In genomic region chrX:37048890-37049823, GRCm38 (mm10) we compare ENCODE assay signal across 10 mouse cellular contexts. TPM values are rescaled to one million over a fixed set of nuclear protein-coding genes. Genes with fewer than 3 reads are reported as not detected.
A peak's percentile ranks its signal among the peaks of the same experiment; 100 is the strongest.
DNase-seq lines count a peak whose midpoint lies in the region; ATAC-seq and TF ChIP-seq lines count a peak whose summit lies in the region.
"Had no signal": no experiment of that assay in that cellular context is flagged by ENCODE, and none has a peak within 500 bp of the region (broad histone marks: within the 10 kb centered on the region; RNA-seq: fewer than 3 reads in every experiment).

No protein-coding gene starts in this region.

- H3K27ac ChIP-seq in gastrocnemius, adult 2 months = no peak overlapping the region
- no peak overlapping the region for H3K27ac ChIP-seq in hindbrain, postnatal 0 days
- no peak overlapping the region for H3K27ac ChIP-seq in liver, postnatal 0 days (ENCODE audit: low read depth)

- H3K9ac ChIP-seq in hindbrain, postnatal 0 days (replicated peaks; ENCODE audit: low read length) = no peak overlapping the region
- no peak overlapping the region for H3K9ac ChIP-seq in liver, postnatal 0 days (replicated peaks)

- intact Hi-C loops in gastrocnemius, adult 2 months (cut with DNase I) = no loop called here

- H3K4me1 ChIP-seq in hindbrain, postnatal 0 days (ENCODE audit: insufficient read depth, low read length) = no peaks in the 10 kb centered on the region
- 0 out of 2 replicates have a peak, but pooled peaks cover 4% of the 10 kb centered on the region for H3K4me1 ChIP-seq in liver, postnatal 0 days (ENCODE audit: insufficient read depth)

- H3K4me3 ChIP-seq in gastrocnemius, adult 2 months = peak overlapping the region; percentile 57
- H3K4me3 ChIP-seq in hindbrain, postnatal 0 days (ENCODE audit: low read length) = peak overlapping the region; percentile 37
- H3K4me3 ChIP-seq in liver, postnatal 0 days (ENCODE audit: low read depth, low read length) = peak overlapping the region; percentile 30

- no peaks in the 10 kb centered on the region for H3K9me3 ChIP-seq in hindbrain, postnatal 0 days (ENCODE audit: low read length)
- H3K9me3 ChIP-seq in liver, postnatal 0 days (ENCODE audit: low read length) = no peaks in the 10 kb centered on the region
- H3K9me3 ChIP-seq: G1E had no signal

- H3K27me3 ChIP-seq in hindbrain, postnatal 0 days (ENCODE audit: insufficient read depth, low read length) = no peaks in the 10 kb centered on the region
- H3K27me3 ChIP-seq in liver, postnatal 0 days (ENCODE audit: insufficient read depth, low read length) = peaks cover 46% of the 10 kb centered on the region

- no peak for DNase-seq in gastrocnemius, adult 2 months
- DNase-seq in gastrocnemius, adult 18-20 months (ENCODE audit: low spot score) = no peak
- peak; percentile 22 for DNase-seq in urinary bladder, adult 2 months (ENCODE audit: low spot score)
- no peak for DNase-seq in urinary bladder, postnatal 14 days (ENCODE audit: low spot score)
- DNase-seq in hindbrain, postnatal 0 days (ENCODE audit: low spot score) = peak; percentile 22
- DNase-seq in liver, postnatal 0 days = peak; percentile 15
- peak; percentile 1 for DNase-seq in yolk sac, embryonic 10.5 days (ENCODE audit: low spot score)
- no peak for DNase-seq in urinary bladder, postnatal 25 days (ENCODE audit: low spot score)

- H3K4me2 ChIP-seq in hindbrain, postnatal 0 days (ENCODE audit: low read depth, low read length) = peak overlapping the region; percentile 61
- H3K4me2 ChIP-seq in liver, postnatal 0 days (ENCODE audit: low read depth, low read length) = peak overlapping the region; percentile 60

- no peak for TF ChIP-seq CTCF in gastrocnemius, adult 2 months (IDR thresholded peaks at IDR 0.05)
- no peak for TF ChIP-seq CTCF in hindbrain, postnatal 0 days (IDR thresholded peaks at IDR 0.05; ENCODE audit: low read depth)
- no peak for TF ChIP-seq CTCF in liver, postnatal 0 days (IDR thresholded peaks at IDR 0.05; ENCODE audit: low read depth)

- no peaks in the 10 kb centered on the region for H3K36me3 ChIP-seq in hindbrain, postnatal 0 days (ENCODE audit: insufficient read depth, low read length)
- no peaks in the 10 kb centered on the region for H3K36me3 ChIP-seq in liver, postnatal 0 days (replicated peaks; ENCODE audit: insufficient read depth, low read length)
- H3K36me3 ChIP-seq: G1E had no signal

- 28% methylated on average over 70 of the region's 70 CpGs for WGBS in hindbrain, postnatal 0 days
- WGBS in liver, postnatal 0 days (ENCODE audit: insufficient replicate concordance) = 12% methylated on average over 52 of the region's 70 CpGs

- 0 out of 2 replicates have a peak, but pooled peaks have one; percentile 24 for ATAC-seq in hindbrain, postnatal 0 days
- ATAC-seq in liver, postnatal 0 days = no peak

- no peak for TF ChIP-seq EP300 in liver, postnatal 0 days (IDR thresholded peaks at IDR 0.05; ENCODE audit: low read depth)

RNA-seq across cellular contexts. Expression of gene Sowahd, which starts 0.5 kb away (rescaled TPM):
- not detected for total RNA-seq in gastrocnemius, adult 2 months (2021)
- not detected for total RNA-seq in gastrocnemius, adult 18-20 months (2021)
- not detected in 2 replicates for polyA plus RNA-seq in urinary bladder, adult 2 months (2012; rRNA removed)
- not detected in 2 replicates for total RNA-seq in hindbrain, postnatal 0 days (2014; rRNA removed)
- 0.09 TPM in 1 of 2 replicates, not detected in the other for polyA plus RNA-seq in hindbrain, postnatal 0 days (2015; fragmentation: Nextera tagmentation; extraction: Ambion mirVana)
- polyA plus RNA-seq in liver, postnatal 0 days (2015; fragmentation: Nextera tagmentation; extraction: Ambion mirVana) = 0.11 TPM in 1 of 2 replicates, not detected in the other
- total RNA-seq: heart, adult 18-20 months had no signal
- polyA plus RNA-seq: G1E had no signal

RNA-seq across cellular contexts. Expression of gene Rpl39, which starts 36.0 kb away (rescaled TPM):
- total RNA-seq in gastrocnemius, adult 2 months (2021) = 100 to 1,000 TPM; 265 to 297 TPM
- total RNA-seq in gastrocnemius, adult 18-20 months (2021) = 100 to 1,000 TPM; 244 to 264 TPM
- 986 and 1,015 TPM in 2 replicates for polyA plus RNA-seq in urinary bladder, adult 2 months (2012; rRNA removed)
- total RNA-seq in hindbrain, postnatal 0 days (2014; rRNA removed) = 99.1 and 125 TPM in 2 replicates
- polyA plus RNA-seq in hindbrain, postnatal 0 days (2015; fragmentation: Nextera tagmentation; extraction: Ambion mirVana) = 351 and 371 TPM in 2 replicates
- 364 and 376 TPM in 2 replicates for polyA plus RNA-seq in liver, postnatal 0 days (2015; fragmentation: Nextera tagmentation; extraction: Ambion mirVana)

RNA-seq across cellular contexts. Expression of gene Sept6, which starts 57.6 kb away (rescaled TPM):
- 1 to 10 TPM in 1 of 2 experiments, under 1 TPM in 1; 0.99 to 1.9 TPM for total RNA-seq in gastrocnemius, adult 2 months (2021)
- 1 to 10 TPM; 1.2 to 1.4 TPM for total RNA-seq in gastrocnemius, adult 18-20 months (2021)
- polyA plus RNA-seq in urinary bladder, adult 2 months (2012; rRNA removed) = 11.7 and 14.7 TPM in 2 replicates
- 81.3 and 106 TPM in 2 replicates for total RNA-seq in hindbrain, postnatal 0 days (2014; rRNA removed)
- polyA plus RNA-seq in hindbrain, postnatal 0 days (2015; fragmentation: Nextera tagmentation; extraction: Ambion mirVana) = 55.0 and 59.6 TPM in 2 replicates
- polyA plus RNA-seq in liver, postnatal 0 days (2015; fragmentation: Nextera tagmentation; extraction: Ambion mirVana) = 3.4 TPM in 2 replicates

Comparison
In these comparisons a context has a peak if more than half of its experiments do, and no peak if none do; other contexts are left out.
1. DNase-seq: peak in urinary bladder, adult 2 months (single experiment), hindbrain, postnatal 0 days (single experiment), liver, postnatal 0 days (single experiment) and yolk sac, embryonic 10.5 days (single experiment); none in gastrocnemius, adult 2 months (single experiment), gastrocnemius, adult 18-20 months (single experiment), urinary bladder, postnatal 14 days (single experiment) and urinary bladder, postnatal 25 days (single experiment).
2. RNA of gene Sept6, which starts 57.6 kb away (total RNA-seq): 81.3 to 106 TPM in hindbrain, postnatal 0 days; 0.99 to 1.9 TPM in gastrocnemius, adult 2 months and 1.2 to 1.4 TPM in gastrocnemius, adult 18-20 months; every median in the first group is over 10 times any median in the second.
3. Peak in every context shown above with its lines, with median percentiles within 50 percentile points of each other: H3K4me3 ChIP-seq.